Comparison of ENCODE assay signal across 8 mouse cellular contexts in the genomic region with DNA sequence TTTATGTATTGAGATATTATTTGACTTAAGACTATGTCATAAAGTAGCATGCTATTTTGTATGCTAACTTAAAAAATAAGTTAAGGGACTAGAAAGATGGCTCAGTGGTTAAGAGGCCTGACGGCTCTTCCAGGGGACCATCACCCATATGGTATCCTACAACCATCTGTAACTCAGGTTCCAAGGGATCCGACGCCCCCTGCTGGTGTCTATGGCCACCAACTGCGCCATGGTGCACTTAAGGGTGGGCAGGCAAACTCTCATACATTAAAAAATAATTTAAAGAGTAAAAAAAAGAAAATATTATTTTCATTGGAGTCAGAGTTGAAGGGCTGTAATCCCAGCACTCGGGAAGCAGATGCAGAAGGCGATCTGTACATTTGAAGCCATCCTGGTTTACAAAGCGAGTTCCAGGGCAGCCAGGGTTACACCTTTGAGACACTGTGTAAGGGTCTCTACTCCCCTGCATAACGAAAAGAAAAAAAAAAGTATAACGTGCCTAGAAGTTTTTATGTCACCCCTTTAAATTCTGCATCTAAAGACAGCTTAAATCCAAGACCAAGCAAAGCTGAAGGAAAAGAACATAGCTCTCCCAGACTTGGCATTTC. TPM values are rescaled to one million over a fixed set of nuclear protein-coding genes. Genes with fewer than 3 reads are reported as not detected.
DNase-seq lines count a peak whose midpoint lies in the region; ATAC-seq and TF ChIP-seq lines count a peak whose summit lies in the region.

No protein-coding gene starts in this region.

- intact Hi-C loops in heart, postnatal 10 days (cut with DNase I), result no loop called here

- peak overlapping the region; percentile 91 for H3K4me2 ChIP-seq in heart, embryonic 11.5 days
- H3K4me2 ChIP-seq in CH12.LX (ENCODE audit: insufficient read depth, low read depth, poor library complexity, severe bottlenecking), result peak overlapping the region; percentile 82
- H3K4me2 ChIP-seq in embryonic facial prominence, embryonic 13.5 days, result peak overlapping the region; percentile 86
- H3K4me2 ChIP-seq in kidney, embryonic 16.5 days (replicated peaks; ENCODE audit: low read depth, low read length), result peak overlapping the region; percentile 80
- H3K4me2 ChIP-seq in myocyte (ENCODE audit: low read depth), result peak overlapping the region; percentile 64

- no peaks in the 10 kb centered on the region for H3K27me3 ChIP-seq in heart, embryonic 11.5 days (ENCODE audit: control insufficient read depth, insufficient read depth, low read length)
- H3K27me3 ChIP-seq in CH12.LX (replicated peaks) (no peaks in the 10 kb centered on the region), myocyte (ENCODE audit: control insufficient read depth, insufficient read depth, insufficient read length) (no peaks in the 10 kb centered on the region)
- no peaks in the 10 kb centered on the region for H3K27me3 ChIP-seq in embryonic facial prominence, embryonic 13.5 days
- H3K27me3 ChIP-seq in kidney, embryonic 16.5 days (ENCODE audit: insufficient read depth, low read length), result no peaks in the 10 kb centered on the region

- dilution Hi-C loops in CH12.LX (cut with MboI; ENCODE audit: extremely low pct_ligation_motif_present, extremely low pct_unique_long_range_greater_than_20kb, low sequenced_read_pairs), result no loop called here

- H3ac ChIP-seq in myocyte (ENCODE audit: control insufficient read depth, insufficient read length), result peak overlapping the region; percentile 6

- ATAC-seq in heart, embryonic 11.5 days (replicated peaks; ENCODE audit: insufficient number of reproducible peaks, low FRiP score, low TSS enrichment), result 0 out of 2 replicates have a peak, but pooled peaks have one; percentile 7
- no peak for ATAC-seq in embryonic facial prominence, embryonic 13.5 days (ENCODE audit: insufficient number of reproducible peaks, insufficient read depth, low FRiP score, low TSS enrichment, low read depth)
- ATAC-seq in kidney, embryonic 16.5 days (ENCODE audit: low FRiP score, low TSS enrichment), result peak; percentile 20
- ATAC-seq in granulocyte monocyte progenitor cell, adult 5-6 weeks (replicated peaks; ENCODE audit: poor library complexity, severe bottlenecking), result no peak

- DNase-seq in heart, postnatal 10 days, result no peak
- DNase-seq in CH12.LX (ENCODE audit: extremely low read depth), result peak; percentile 58
- no peak for DNase-seq in spleen, postnatal 14 days (ENCODE audit: low spot score in 2 of 2)

- TF ChIP-seq RAD21 in CH12.LX (IDR thresholded peaks at IDR 0.05; ENCODE audit: low read depth, low read length), result peak; percentile 35

- WGBS in heart, embryonic 11.5 days (ENCODE audit: insufficient replicate concordance), result 21% methylated on average over 9 of the region's 9 CpGs
- 19% methylated on average over 9 of the region's 9 CpGs for WGBS in embryonic facial prominence, embryonic 13.5 days
- 22% methylated on average over 9 of the region's 9 CpGs for WGBS in kidney, embryonic 16.5 days

- peak; percentile 21 to 61; a peak in 2 of 4 replicates for TF ChIP-seq CTCF in CH12.LX (conservative IDR thresholded peaks at IDR 0.05 in 1 of 2, IDR thresholded peaks at IDR 0.05 in 1 of 2; ENCODE audit: low read depth in 2 of 2, low read length in 2 of 2)

- H3K79me2 ChIP-seq in CH12.LX (replicated peaks; ENCODE audit: control insufficient read depth, extremely low read depth, insufficient read depth, poor library complexity, severe bottlenecking), result no peaks in the 10 kb centered on the region; the same call in 1 of the 2 replicates
- H3K79me2 ChIP-seq in myocyte (ENCODE audit: control insufficient read depth, insufficient read depth), result no peaks in the 10 kb centered on the region

- TF ChIP-seq EP300 in CH12.LX (IDR thresholded peaks at IDR 0.05; ENCODE audit: low read length), result no peak

- TF ChIP-seq POLR2A in CH12.LX (IDR thresholded peaks at IDR 0.05; ENCODE audit: low read depth, low read length), result no peak
- TF ChIP-seq POLR2A in myocyte (IDR thresholded peaks at IDR 0.05; ENCODE audit: insufficient read length, low read depth), result no peak

- H3K36me3 ChIP-seq in heart, embryonic 11.5 days (ENCODE audit: control insufficient read depth, insufficient read depth, low read length), result no peaks in the 10 kb centered on the region
- H3K36me3 ChIP-seq in CH12.LX (replicated peaks in 1 of 2; ENCODE audit: control insufficient read depth in 1 of 2, insufficient read depth in 1 of 2, low read length in 1 of 2) (peaks cover 0 to 13% of the 10 kb centered on the region in 2 experiments), myocyte (ENCODE audit: control insufficient read depth, insufficient read depth) (no peaks in the 10 kb centered on the region)
- H3K36me3 ChIP-seq in embryonic facial prominence, embryonic 13.5 days, result no peaks in the 10 kb centered on the region
- no peaks in the 10 kb centered on the region for H3K36me3 ChIP-seq in kidney, embryonic 16.5 days (ENCODE audit: insufficient read depth, low read length)

- H3K4me1 ChIP-seq in heart, embryonic 11.5 days (ENCODE audit: control insufficient read depth, insufficient read depth, low read length), result peaks cover 18% of the 10 kb centered on the region; the same call in 1 of the 2 replicates
- H3K4me1 ChIP-seq in CH12.LX (ENCODE audit: control insufficient read depth in 1 of 2, insufficient read depth in 2 of 2), result peaks cover 10 to 28% of the 10 kb centered on the region in 2 experiments
- peaks cover 30% of the 10 kb centered on the region for H3K4me1 ChIP-seq in embryonic facial prominence, embryonic 13.5 days
- H3K4me1 ChIP-seq in kidney, embryonic 16.5 days (ENCODE audit: insufficient read depth, low read length), result peaks cover 32% of the 10 kb centered on the region

- in situ Hi-C loops in CH12.LX (cut with MboI; ENCODE audit: low pct_ligation_motif_present, low pct_unique_long_range_greater_than_20kb, low sequenced_read_pairs), result no loop called here

- H3K27ac ChIP-seq in heart, embryonic 11.5 days (ENCODE audit: low read depth, low read length), result no peak overlapping the region
- no peak overlapping the region for H3K27ac ChIP-seq in CH12.LX (ENCODE audit: insufficient read depth, low read depth)
- no peak overlapping the region for H3K27ac ChIP-seq in embryonic facial prominence, embryonic 13.5 days
- H3K27ac ChIP-seq in kidney, embryonic 16.5 days (ENCODE audit: low read length), result no peak overlapping the region

- no peak overlapping the region for H3K9ac ChIP-seq in heart, embryonic 11.5 days (ENCODE audit: low read depth, low read length)
- H3K9ac ChIP-seq in CH12.LX (ENCODE audit: insufficient read depth, low read depth), result no peak overlapping the region
- no peak overlapping the region; the same call in 1 of the 2 replicates for H3K9ac ChIP-seq in embryonic facial prominence, embryonic 13.5 days
- H3K9ac ChIP-seq in kidney, embryonic 16.5 days (replicated peaks; ENCODE audit: low read length), result no peak overlapping the region

- H3K4me3 ChIP-seq in heart, embryonic 11.5 days (ENCODE audit: low read depth, low read length), result peak overlapping the region; percentile 73
- H3K4me3 ChIP-seq in CH12.LX (replicated peaks in 1 of 3; ENCODE audit: low read depth in 2 of 3, low read length in 2 of 3, poor library complexity in 1 of 3), result peak overlapping the region; percentile 17 to 89 (median 20)
- H3K4me3 ChIP-seq in embryonic facial prominence, embryonic 13.5 days, result peak overlapping the region; percentile 81
- H3K4me3 ChIP-seq in kidney, embryonic 16.5 days (ENCODE audit: low read length), result peak overlapping the region; percentile 67
- peak overlapping the region; percentile 46 for H3K4me3 ChIP-seq in myocyte

- no peaks in the 10 kb centered on the region for H3K9me3 ChIP-seq in heart, embryonic 11.5 days (replicated peaks; ENCODE audit: control insufficient read depth, low read length)
- H3K9me3 ChIP-seq in CH12.LX (replicated peaks; ENCODE audit: low read length), result no peaks in the 10 kb centered on the region
- H3K9me3 ChIP-seq in embryonic facial prominence, embryonic 13.5 days, result no peaks in the 10 kb centered on the region
- H3K9me3 ChIP-seq in kidney, embryonic 16.5 days (ENCODE audit: low read length), result no peaks in the 10 kb centered on the region

TF ChIP-seq in CH12.LX, 34 proteins besides CTCF, POLR2A, EP300 and RAD21 (continues in another document):
- TF ChIP-seq RCOR1 (conservative IDR thresholded peaks at IDR 0.05; ENCODE audit: low read depth, low read length), result no peak
- TF ChIP-seq TBP (conservative IDR thresholded peaks at IDR 0.05; ENCODE audit: low read depth, low read length), result no peak
- no peak for TF ChIP-seq CHD2 (IDR thresholded peaks at IDR 0.05; ENCODE audit: low read length)
- TF ChIP-seq ZMIZ1 (IDR thresholded peaks at IDR 0.05; ENCODE audit: low read depth, low read length), result no peak
- TF ChIP-seq E2F4 (IDR thresholded peaks at IDR 0.05; ENCODE audit: insufficient replicate concordance, low read depth, low read length), result no peak
- TF ChIP-seq ETS1 (conservative IDR thresholded peaks at IDR 0.05; ENCODE audit: low read depth, low read length), result no peak
- no peak for TF ChIP-seq MEF2A (IDR thresholded peaks at IDR 0.05; ENCODE audit: borderline replicate concordance, low read depth, low read length)
- no peak for TF ChIP-seq BHLHE40 (IDR thresholded peaks at IDR 0.05; ENCODE audit: low read depth, low read length)

TF ChIP-seq in myocyte, 11 proteins besides CTCF, POLR2A, EP300 and RAD21 (continues in another document):
- TF ChIP-seq SRF (IDR thresholded peaks at IDR 0.05; ENCODE audit: control insufficient read depth, insufficient read length, low read depth), result no peak
- TF ChIP-seq TCF12 (IDR thresholded peaks at IDR 0.05; ENCODE audit: insufficient read depth, poor library complexity, severe bottlenecking), result no peak
- TF ChIP-seq MAX (IDR thresholded peaks at IDR 0.05; ENCODE audit: low read depth), result no peak
- no peak for TF ChIP-seq E2F4 (IDR thresholded peaks at IDR 0.05; ENCODE audit: insufficient read depth)
- no peak for TF ChIP-seq REST (IDR thresholded peaks at IDR 0.05; ENCODE audit: insufficient read depth, insufficient read length)
- no peak for TF ChIP-seq MYOG (IDR thresholded peaks at IDR 0.05; ENCODE audit: control insufficient read depth in 1 of 3, insufficient read depth in 1 of 3, insufficient read length in 2 of 3, low read depth in 2 of 3)
- TF ChIP-seq USF1 (IDR thresholded peaks at IDR 0.05; ENCODE audit: low read depth), result no peak
- TF ChIP-seq CEBPB (IDR thresholded peaks at IDR 0.05; ENCODE audit: insufficient read depth, poor library complexity, severe bottlenecking), result no peak

RNA-seq across cellular contexts. Expression of gene Mocs1, which starts 0.4 kb away (rescaled TPM):
- polyA plus RNA-seq in heart, embryonic 11.5 days (2014; fragmentation: Nextera tagmentation; extraction: Ambion mirVana), result 7.3 and 8.7 TPM in 2 replicates
- total RNA-seq in heart, postnatal 10 days (2021), result 10 to 100 TPM; 23.9 to 25.3 TPM
- total RNA-seq in CH12.LX (2012; rRNA removed), result 6.4 and 7.3 TPM in 2 replicates
- total RNA-seq in CH12.LX (2014; rRNA removed), result 2.9 and 3.7 TPM in 2 replicates
- 8.8 and 9.4 TPM in 2 replicates for polyA plus RNA-seq in CH12.LX (2012; ENCODE audit: insufficient read length, low read depth)
- 6.1 TPM in 2 replicates for polyA plus RNA-seq in embryonic facial prominence, embryonic 13.5 days (2015; fragmentation: Nextera tagmentation; extraction: Ambion mirVana)
- 7.7 and 11.5 TPM in 2 replicates for polyA plus RNA-seq in kidney, embryonic 16.5 days (2015; fragmentation: Nextera tagmentation; extraction: Ambion mirVana)
- 12.7 TPM for polyA plus RNA-seq in myocyte (2012; fragmentation: generic; extraction: Trizol)
- total RNA-seq in granulocyte monocyte progenitor cell, adult 5-6 weeks (2014; fragmentation: Nextera tagmentation), result 41.5 and 45.1 TPM in 2 replicates
- 14.2 and 15.7 TPM in 2 replicates for total RNA-seq in granulocyte monocyte progenitor cell, adult 5-6 weeks (2017)

Comparison
In these comparisons a context has a peak if more than half of its experiments do, and no peak if none do; other contexts are left out.
1. ATAC-seq: peak in heart, embryonic 11.5 days (single experiment) and kidney, embryonic 16.5 days (single experiment); none in embryonic facial prominence, embryonic 13.5 days (single experiment) and granulocyte monocyte progenitor cell, adult 5-6 weeks (single experiment).
2. H3K4me3 ChIP-seq: peak in every context shown above with its lines; median percentile 81 in embryonic facial prominence, embryonic 13.5 days; 73 in heart, embryonic 11.5 days; 67 in kidney, embryonic 16.5 days; 46 in myocyte; 20 in CH12.LX.
3. Peak in every context shown above with its lines, with median percentiles within 50 percentile points of each other: H3K4me2 ChIP-seq.